Mouse (Mus musculus): ENCODE measurements around the gene Tgfb3. TPM values are rescaled to one million over a fixed set of nuclear protein-coding genes. Genes with fewer than 3 reads are reported as not detected.
A peak's percentile ranks its signal among the peaks of the same experiment; 100 is the strongest.

Gene Tgfb3
- 12.7 and 17.8 TPM in 2 replicates for polyA plus RNA-seq (2014; fragmentation: Nextera tagmentation; extraction: Ambion mirVana)

DNA sequence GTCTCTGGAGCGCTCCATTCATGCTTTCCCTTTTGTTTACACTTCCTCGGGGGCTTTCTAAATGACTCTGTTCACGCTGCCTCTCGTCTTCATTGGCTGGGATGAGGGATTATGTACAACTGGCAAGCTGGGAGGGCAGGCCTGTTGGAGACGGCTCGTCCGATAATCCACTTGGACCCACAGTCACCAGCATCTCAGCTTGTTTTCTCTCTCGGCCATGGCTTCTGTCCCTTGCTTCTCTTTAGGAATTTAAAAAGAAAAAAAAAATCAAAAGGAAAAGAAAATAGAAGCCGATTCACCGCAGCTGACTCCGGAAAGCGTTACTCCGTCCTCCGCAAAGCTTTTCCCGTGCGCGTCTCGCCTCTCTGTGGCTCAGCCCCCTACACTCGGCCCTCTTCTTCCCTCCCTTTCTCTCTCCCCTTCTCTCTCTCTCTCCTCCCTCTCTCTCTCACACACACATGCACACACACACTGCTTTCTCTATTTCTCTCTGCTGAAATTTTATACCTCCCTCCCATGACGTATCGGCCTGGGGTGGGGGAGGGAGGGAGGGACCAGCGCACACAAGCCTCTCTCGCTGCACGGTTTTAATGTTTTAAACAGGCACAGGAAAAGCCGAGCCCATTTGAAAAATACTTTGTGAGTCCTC, at the start of gene Tgfb3:
Tgfb3 (minus strand) TSS at position 489 of the 649 bp plus-strand sequence.
- 0% methylated on average over 25 of the region's 25 CpGs for WGBS
- Histone ChIP-seq H3K27ac (ENCODE audit: low read depth, low read length) (peak within 1 kb of the TSS; percentile 95), H3K9ac (ENCODE audit: low read depth, low read length) (peak within 1 kb of the TSS; percentile 70), H3K4me2 (replicated peaks; ENCODE audit: low read depth, low read length) (peak within 1 kb of the TSS; percentile 88), H3K36me3 (ENCODE audit: control insufficient read depth, insufficient read depth, low read length) (no peaks in the 10 kb centered on the region), H3K9me3 (ENCODE audit: control insufficient read depth, low read length) (no peaks in the 10 kb centered on the region), H3K4me1 (ENCODE audit: control insufficient read depth, insufficient read depth, low read length) (peaks cover 26% of the 10 kb centered on the region), H3K4me3 (ENCODE audit: low read length) (peak within 1 kb of the TSS; percentile 62), H3K27me3 (ENCODE audit: control insufficient read depth, insufficient read depth, low read length) (0 out of 2 replicates have a peak, but pooled peaks cover 2% of the 10 kb centered on the region)
- peak; percentile 78 for ATAC-seq (ENCODE audit: low FRiP score, low TSS enrichment)

DNA sequence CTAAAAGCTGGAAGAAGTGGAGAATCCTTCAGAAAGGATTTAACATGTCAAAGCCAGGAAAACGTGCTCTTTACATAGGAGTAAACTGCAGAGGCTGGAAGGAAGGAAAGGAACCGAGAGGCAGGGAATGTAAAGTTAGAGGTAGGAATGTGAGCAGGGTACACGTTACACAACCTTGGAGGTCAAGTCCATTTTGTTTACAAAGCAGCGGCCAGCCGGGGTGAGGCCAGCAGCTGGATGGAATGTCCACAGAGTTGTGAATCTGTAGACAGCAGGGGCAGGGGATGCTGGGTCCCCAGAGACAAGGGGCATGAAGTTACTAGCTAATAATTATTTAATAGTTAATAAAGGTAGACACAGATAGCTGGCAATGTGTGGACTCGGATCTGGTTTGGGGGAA, 49.3 kb upstream of the Tgfb3 start:
- no peak overlapping the region for H3K9ac ChIP-seq (ENCODE audit: low read depth, low read length)
- no peak overlapping the region for H3K4me3 ChIP-seq (ENCODE audit: low read length)
- H3K27ac ChIP-seq (ENCODE audit: low read depth, low read length): no peak overlapping the region
- H3K4me2 ChIP-seq (replicated peaks; ENCODE audit: low read depth, low read length): no peak overlapping the region
- no peaks in the 10 kb centered on the region for H3K27me3 ChIP-seq (ENCODE audit: control insufficient read depth, insufficient read depth, low read length)
- no peaks in the 10 kb centered on the region for H3K9me3 ChIP-seq (ENCODE audit: control insufficient read depth, low read length)
- no peaks in the 10 kb centered on the region for H3K36me3 ChIP-seq (ENCODE audit: control insufficient read depth, insufficient read depth, low read length)
- WGBS: 35% methylated on average over 6 of the region's 6 CpGs
- ATAC-seq (ENCODE audit: low FRiP score, low TSS enrichment): no peak
- no peaks in the 10 kb centered on the region for H3K4me1 ChIP-seq (ENCODE audit: control insufficient read depth, insufficient read depth, low read length)

DNA sequence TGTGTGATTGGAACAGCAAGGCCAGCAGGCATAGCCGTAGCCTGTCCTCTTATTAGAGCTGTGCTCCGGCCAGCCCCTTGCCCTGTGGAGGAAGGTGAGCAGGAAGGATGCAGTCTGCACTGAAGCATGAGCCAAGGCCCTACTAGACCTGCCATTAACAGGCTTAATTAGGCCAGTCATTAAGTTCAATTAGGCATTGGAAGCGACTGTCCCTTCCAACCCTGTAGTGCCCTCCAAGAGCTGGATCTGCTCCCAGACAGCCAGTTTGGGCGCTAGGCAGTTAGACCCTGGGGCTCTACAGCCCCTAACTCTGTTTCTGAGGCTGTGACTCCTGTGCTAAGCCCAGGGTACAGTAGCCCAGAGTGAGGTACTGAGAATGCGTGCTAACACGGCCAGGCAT, 45.2 kb upstream of the Tgfb3 start:
- WGBS: 77% methylated on average over 6 of the region's 6 CpGs
- Histone ChIP-seq H3K9ac (ENCODE audit: low read depth, low read length) (no peak overlapping the region), H3K27ac (ENCODE audit: low read depth, low read length) (no peak overlapping the region), H3K36me3 (ENCODE audit: control insufficient read depth, insufficient read depth, low read length) (no peaks in the 10 kb centered on the region), H3K4me3 (ENCODE audit: low read length) (no peak overlapping the region), H3K4me2 (replicated peaks; ENCODE audit: low read depth, low read length) (no peak overlapping the region), H3K9me3 (ENCODE audit: control insufficient read depth, low read length) (no peaks in the 10 kb centered on the region), H3K27me3 (ENCODE audit: control insufficient read depth, insufficient read depth, low read length) (no peaks in the 10 kb centered on the region), H3K4me1 (ENCODE audit: control insufficient read depth, insufficient read depth, low read length) (no peaks in the 10 kb centered on the region)
- no peak for ATAC-seq (ENCODE audit: low FRiP score, low TSS enrichment)

DNA sequence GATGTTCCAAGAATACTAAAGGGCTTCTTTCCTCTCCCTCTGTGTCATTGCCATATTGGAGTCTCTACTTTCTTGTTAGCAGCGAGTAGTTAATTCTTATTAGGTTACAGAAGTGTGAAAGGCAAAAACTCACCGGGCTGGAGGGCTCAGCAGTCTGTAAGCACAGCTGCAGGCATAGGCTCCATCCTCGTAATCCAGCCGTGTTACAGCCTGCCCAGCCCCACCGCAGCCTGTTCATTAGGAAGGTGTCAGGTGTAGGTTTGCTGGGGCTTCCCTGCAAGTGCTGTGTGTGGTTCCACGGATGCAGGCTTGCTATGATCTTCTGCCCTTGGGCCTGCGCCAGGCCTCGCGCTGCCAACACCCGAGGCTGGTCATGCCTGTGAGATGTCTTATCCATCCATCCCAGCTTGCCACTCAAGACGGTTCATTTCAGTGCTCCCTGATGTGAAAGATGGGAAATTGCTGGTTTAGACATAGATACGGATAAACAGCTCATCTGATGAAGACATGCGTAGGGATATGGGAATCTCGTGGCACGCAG, 37.5 kb upstream of the Tgfb3 start:
- ATAC-seq (ENCODE audit: low FRiP score, low TSS enrichment): no peak
- no peak overlapping the region for H3K9ac ChIP-seq (ENCODE audit: low read depth, low read length)
- H3K27ac ChIP-seq (ENCODE audit: low read depth, low read length): no peak overlapping the region
- no peak overlapping the region for H3K4me3 ChIP-seq (ENCODE audit: low read length)
- WGBS: 87% methylated on average over 15 of the region's 15 CpGs
- no peaks in the 10 kb centered on the region for H3K9me3 ChIP-seq (ENCODE audit: control insufficient read depth, low read length)
- H3K36me3 ChIP-seq (ENCODE audit: control insufficient read depth, insufficient read depth, low read length): no peaks in the 10 kb centered on the region
- no peak overlapping the region for H3K4me2 ChIP-seq (replicated peaks; ENCODE audit: low read depth, low read length)
- no peaks in the 10 kb centered on the region for H3K4me1 ChIP-seq (ENCODE audit: control insufficient read depth, insufficient read depth, low read length)
- no peaks in the 10 kb centered on the region for H3K27me3 ChIP-seq (ENCODE audit: control insufficient read depth, insufficient read depth, low read length)

DNA sequence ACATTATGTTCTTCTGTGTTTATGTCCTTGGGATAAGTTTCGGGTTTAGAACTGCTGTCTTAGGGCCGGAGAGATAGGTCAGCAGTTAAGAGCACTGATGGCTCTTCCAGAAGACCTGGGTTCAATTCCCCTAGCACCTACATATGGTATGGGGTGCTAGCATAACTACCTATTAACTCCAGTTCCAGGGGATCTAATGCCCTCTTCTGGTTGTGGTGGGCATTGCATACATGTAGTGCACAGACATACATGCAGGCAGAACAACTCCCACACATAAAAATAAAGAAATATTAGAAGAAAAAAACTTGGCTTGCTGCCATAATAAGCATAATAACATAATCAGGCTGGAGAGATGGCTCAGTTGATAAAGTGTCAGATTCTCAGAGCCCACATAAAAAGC, 31.8 kb upstream of the Tgfb3 start:
- ATAC-seq (ENCODE audit: low FRiP score, low TSS enrichment): no peak
- Histone ChIP-seq H3K9ac (ENCODE audit: low read depth, low read length) (no peak overlapping the region), H3K27ac (ENCODE audit: low read depth, low read length) (no peak overlapping the region), H3K27me3 (ENCODE audit: control insufficient read depth, insufficient read depth, low read length) (no peaks in the 10 kb centered on the region), H3K4me2 (replicated peaks; ENCODE audit: low read depth, low read length) (no peak overlapping the region), H3K36me3 (ENCODE audit: control insufficient read depth, insufficient read depth, low read length) (no peaks in the 10 kb centered on the region; the same call in 1 of the 2 replicates), H3K4me3 (ENCODE audit: low read length) (no peak overlapping the region), H3K9me3 (ENCODE audit: control insufficient read depth, low read length) (no peaks in the 10 kb centered on the region), H3K4me1 (ENCODE audit: control insufficient read depth, insufficient read depth, low read length) (no peaks in the 10 kb centered on the region)
- 91% methylated on average over 2 of the region's 2 CpGs for WGBS

DNA sequence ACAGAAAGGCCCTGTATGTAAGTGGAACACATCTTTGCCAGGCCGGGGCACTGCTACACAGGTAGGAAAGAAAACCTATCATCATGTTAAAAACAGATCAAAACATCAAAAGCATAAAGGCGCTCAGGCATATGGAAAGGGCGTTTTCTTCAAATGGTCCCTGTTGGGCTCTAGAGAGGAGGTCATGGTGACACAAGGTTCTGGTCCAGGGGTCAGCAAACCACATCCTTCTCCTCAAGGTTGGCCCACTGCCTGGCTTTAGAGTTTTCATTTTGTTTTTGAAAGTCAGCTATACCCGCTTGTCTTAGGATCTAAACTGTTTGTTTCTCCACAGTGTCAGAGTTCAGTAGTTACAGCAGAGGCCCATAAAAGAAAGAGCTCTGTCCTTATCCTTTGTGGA, 30.7 kb upstream of the Tgfb3 start:
- no peak overlapping the region for H3K9ac ChIP-seq (ENCODE audit: low read depth, low read length)
- WGBS: 60% methylated on average over 4 of the region's 4 CpGs
- no peak overlapping the region for H3K27ac ChIP-seq (ENCODE audit: low read depth, low read length)
- ATAC-seq (ENCODE audit: low FRiP score, low TSS enrichment): no peak
- no peaks in the 10 kb centered on the region for H3K4me1 ChIP-seq (ENCODE audit: control insufficient read depth, insufficient read depth, low read length)
- no peaks in the 10 kb centered on the region for H3K27me3 ChIP-seq (ENCODE audit: control insufficient read depth, insufficient read depth, low read length)
- H3K36me3 ChIP-seq (ENCODE audit: control insufficient read depth, insufficient read depth, low read length): no peaks in the 10 kb centered on the region; the same call in 1 of the 2 replicates
- H3K4me3 ChIP-seq (ENCODE audit: low read length): no peak overlapping the region
- no peaks in the 10 kb centered on the region for H3K9me3 ChIP-seq (ENCODE audit: control insufficient read depth, low read length)
- H3K4me2 ChIP-seq (replicated peaks; ENCODE audit: low read depth, low read length): no peak overlapping the region

DNA sequence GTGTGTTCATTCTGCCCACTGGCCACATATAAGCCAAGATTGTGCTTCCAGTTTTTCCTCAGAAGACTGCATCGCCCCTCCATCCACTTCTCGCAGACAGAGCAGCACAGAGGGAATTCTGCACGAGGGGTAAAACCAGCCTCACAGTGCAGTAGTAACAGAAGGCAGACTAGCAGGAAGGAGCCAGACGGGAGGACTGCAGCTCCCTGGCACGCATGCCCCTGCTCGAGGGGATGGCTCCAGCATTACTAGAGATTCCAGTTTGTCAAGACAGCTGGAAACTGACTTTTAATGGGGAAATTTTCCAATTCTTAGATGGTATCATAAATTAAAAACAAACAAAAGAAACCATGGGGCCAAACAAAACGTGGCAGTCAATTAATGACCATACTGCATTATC, 28.8 kb upstream of the Tgfb3 start:
- no peaks in the 10 kb centered on the region for H3K4me1 ChIP-seq (ENCODE audit: control insufficient read depth, insufficient read depth, low read length)
- no peaks in the 10 kb centered on the region for H3K9me3 ChIP-seq (ENCODE audit: control insufficient read depth, low read length)
- H3K4me2 ChIP-seq (replicated peaks; ENCODE audit: low read depth, low read length): no peak overlapping the region
- WGBS: 77% methylated on average over 7 of the region's 7 CpGs
- H3K9ac ChIP-seq (ENCODE audit: low read depth, low read length): no peak overlapping the region
- no peaks in the 10 kb centered on the region for H3K27me3 ChIP-seq (ENCODE audit: control insufficient read depth, insufficient read depth, low read length)
- H3K27ac ChIP-seq (ENCODE audit: low read depth, low read length): no peak overlapping the region
- H3K4me3 ChIP-seq (ENCODE audit: low read length): no peak overlapping the region
- no peaks in the 10 kb centered on the region; the same call in 1 of the 2 replicates for H3K36me3 ChIP-seq (ENCODE audit: control insufficient read depth, insufficient read depth, low read length)
- ATAC-seq (ENCODE audit: low FRiP score, low TSS enrichment): no peak

DNA sequence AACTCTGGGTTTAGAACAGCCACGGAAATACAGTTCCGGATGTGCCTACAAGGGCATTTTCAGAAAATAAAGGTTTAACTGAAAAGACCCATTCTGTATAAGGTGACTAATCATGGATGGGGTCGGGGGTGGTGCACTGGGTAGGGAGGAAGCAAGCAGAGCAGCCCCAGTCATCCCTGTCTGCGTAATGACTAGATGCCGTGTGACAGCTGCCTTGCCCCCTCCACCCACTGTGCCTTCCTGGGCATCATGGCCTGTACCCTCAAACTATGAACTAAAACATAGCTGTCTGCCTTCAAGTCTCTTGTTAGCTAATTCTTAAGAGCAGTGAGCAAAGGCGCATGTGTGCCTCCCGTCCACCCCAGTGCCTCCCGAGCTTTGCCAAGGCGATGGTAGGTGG, 27.2 kb upstream of the Tgfb3 start:
- Histone ChIP-seq H3K4me2 (replicated peaks; ENCODE audit: low read depth, low read length) (no peak overlapping the region), H3K4me3 (ENCODE audit: low read length) (no peak overlapping the region), H3K9ac (ENCODE audit: low read depth, low read length) (no peak overlapping the region), H3K9me3 (ENCODE audit: control insufficient read depth, low read length) (no peaks in the 10 kb centered on the region), H3K36me3 (ENCODE audit: control insufficient read depth, insufficient read depth, low read length) (no peaks in the 10 kb centered on the region; the same call in 1 of the 2 replicates), H3K4me1 (ENCODE audit: control insufficient read depth, insufficient read depth, low read length) (no peaks in the 10 kb centered on the region), H3K27me3 (ENCODE audit: control insufficient read depth, insufficient read depth, low read length) (no peaks in the 10 kb centered on the region), H3K27ac (ENCODE audit: low read depth, low read length) (no peak overlapping the region)
- no peak for ATAC-seq (ENCODE audit: low FRiP score, low TSS enrichment)
- WGBS: 90% methylated on average over 9 of the region's 9 CpGs

DNA sequence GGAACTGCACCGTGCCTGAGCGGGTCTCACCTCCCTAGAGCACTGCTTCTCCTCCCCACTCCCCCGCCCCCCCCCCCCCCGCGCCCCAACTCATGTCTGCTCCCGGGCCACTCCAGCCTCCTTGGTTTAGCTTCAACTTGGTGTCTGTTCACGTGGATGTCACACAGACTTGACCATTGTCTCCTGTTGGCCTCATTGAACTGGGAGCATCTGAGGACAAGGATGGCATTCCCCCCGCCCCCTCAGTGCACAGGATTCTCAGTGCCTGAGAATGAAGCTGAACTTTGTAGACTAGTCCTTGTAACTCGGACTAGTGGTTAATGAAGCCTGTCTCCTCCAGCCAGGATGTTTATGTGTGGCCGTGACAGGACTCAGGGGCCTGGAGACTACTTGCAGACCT, 26.7 kb upstream of the Tgfb3 start:
- ATAC-seq (ENCODE audit: low FRiP score, low TSS enrichment): 0 out of 2 replicates have a peak, but pooled peaks have one; percentile 3
- Histone ChIP-seq H3K9me3 (ENCODE audit: control insufficient read depth, low read length) (no peaks in the 10 kb centered on the region), H3K36me3 (ENCODE audit: control insufficient read depth, insufficient read depth, low read length) (no peaks in the 10 kb centered on the region; the same call in 1 of the 2 replicates), H3K4me3 (ENCODE audit: low read length) (no peak overlapping the region), H3K4me1 (ENCODE audit: control insufficient read depth, insufficient read depth, low read length) (no peaks in the 10 kb centered on the region), H3K27ac (ENCODE audit: low read depth, low read length) (no peak overlapping the region), H3K4me2 (replicated peaks; ENCODE audit: low read depth, low read length) (no peak overlapping the region), H3K9ac (ENCODE audit: low read depth, low read length) (no peak overlapping the region), H3K27me3 (ENCODE audit: control insufficient read depth, insufficient read depth, low read length) (no peaks in the 10 kb centered on the region)
- WGBS: 49% methylated on average over 8 of the region's 10 CpGs
